Mouse (Mus musculus) retina, embryonic 14.5 days (tissue): Measurements from ENCODE around the gene Cdc34.

Experiments
- DNase-seq: peaks from one replicate; pipeline ENCODE4 v3.0.0-alpha.2; 2015; ENCODE audit warnings: low spot score

Cdc34 gene

GRCm38 (mm10) chr10:79681591-79682245 is at the start of gene Cdc34:
TSS of gene Cdc34 (plus strand) at chr10:79682195.
- DNase-seq: peak; percentile 98

GRCm38 (mm10) chr10:79633006-79633777 is 48.8 kb upstream of the Cdc34 start:
- no peak for DNase-seq

DNA sequence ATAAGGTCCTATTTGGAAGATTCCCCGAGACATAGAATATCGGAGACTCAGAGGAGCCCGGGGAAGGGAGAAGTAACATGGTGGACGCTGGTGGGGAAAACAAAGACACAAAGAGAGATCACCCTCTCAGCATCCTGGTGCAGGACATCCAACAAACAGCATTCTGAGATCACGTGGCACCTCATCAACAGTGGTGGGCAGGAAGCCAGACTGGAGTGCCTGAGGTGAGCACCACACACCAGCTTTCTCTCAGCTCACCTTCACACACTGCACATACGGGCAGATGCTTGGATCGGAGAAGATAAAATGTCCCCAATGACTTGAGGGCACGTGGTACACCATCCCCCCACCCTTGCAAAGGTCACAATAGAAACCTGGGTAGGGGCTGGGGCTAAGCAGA is 45.7 kb upstream of the Cdc34 start:
- no peak for DNase-seq

- peak; percentile 72 for DNase-seq
These were observed 44.6 kb upstream of the Cdc34 start, which contains the start of gene Shc2 for GRCm38 (mm10) chr10:79637128-79638110. TSS of gene Shc2 (minus strand) at chr10:79637918.

DNA sequence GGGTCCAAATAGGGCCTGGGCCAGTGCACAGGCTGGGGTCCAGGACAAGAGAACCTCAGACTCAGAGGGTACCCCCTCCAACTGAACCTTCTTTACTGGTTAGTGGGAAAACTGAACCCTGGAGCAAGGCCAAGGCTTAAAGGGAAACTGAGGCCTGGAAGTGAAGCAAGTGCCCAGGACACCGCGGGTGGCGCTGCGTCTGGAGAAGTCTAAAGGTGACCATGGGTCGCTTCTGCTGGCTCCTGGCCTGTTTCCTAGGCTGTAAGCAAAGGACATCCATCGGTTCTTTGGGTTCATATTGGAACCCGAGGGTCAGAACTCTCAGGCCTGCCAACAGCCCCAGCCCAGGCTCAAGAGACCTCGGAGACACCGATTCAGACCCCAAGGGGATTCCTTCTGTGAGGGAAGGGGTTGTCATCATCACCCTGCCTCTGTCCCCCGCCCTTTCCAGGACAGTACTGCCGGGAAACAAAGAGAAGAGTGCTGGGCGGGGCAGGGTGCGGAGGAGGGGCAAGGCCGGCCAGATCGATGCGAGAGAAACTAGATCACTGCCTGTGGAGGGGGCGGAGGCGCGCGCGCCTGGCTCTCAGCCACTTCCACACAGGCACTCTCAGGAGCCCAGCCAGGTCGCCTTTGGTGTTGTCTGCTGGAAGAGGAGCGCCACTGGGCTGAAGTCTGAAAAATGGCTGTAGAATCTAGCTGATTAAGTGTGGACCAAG is 43.4 kb upstream of the Cdc34 start:
- peak; percentile 82 for DNase-seq

DNA sequence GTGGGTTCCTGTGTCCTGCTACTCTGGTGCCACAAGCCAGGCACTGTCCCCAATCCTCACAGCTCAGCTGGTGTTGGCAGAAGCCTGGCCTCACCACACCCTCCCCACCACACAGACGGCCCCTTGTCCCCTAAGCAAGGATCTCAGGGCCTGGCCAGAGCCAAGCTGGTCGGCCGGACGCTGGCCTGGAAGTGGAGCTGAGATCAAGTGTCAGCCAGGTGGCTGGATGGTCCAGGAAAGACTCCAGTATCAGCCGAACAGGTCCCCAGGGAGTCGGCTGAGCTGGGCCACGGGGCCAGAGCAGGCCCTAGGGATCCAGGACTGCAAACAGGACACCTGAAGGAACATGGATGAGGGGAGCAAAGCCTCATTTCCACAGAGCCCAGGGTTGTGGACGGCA is 36.3 kb upstream of the Cdc34 start, which contains the start of gene Odf3l2:
TSS of gene Odf3l2 (minus strand) at position 28 of the 400 bp plus-strand sequence.
- DNase-seq: no peak

- peak; percentile 88 for DNase-seq
These were observed 32.8 kb upstream of the Cdc34 start for GRCm38 (mm10) chr10:79649070-79649751.

GRCm38 (mm10) chr10:79652789-79653188 is 29.2 kb upstream of the Cdc34 start:
- DNase-seq: no peak

DNA sequence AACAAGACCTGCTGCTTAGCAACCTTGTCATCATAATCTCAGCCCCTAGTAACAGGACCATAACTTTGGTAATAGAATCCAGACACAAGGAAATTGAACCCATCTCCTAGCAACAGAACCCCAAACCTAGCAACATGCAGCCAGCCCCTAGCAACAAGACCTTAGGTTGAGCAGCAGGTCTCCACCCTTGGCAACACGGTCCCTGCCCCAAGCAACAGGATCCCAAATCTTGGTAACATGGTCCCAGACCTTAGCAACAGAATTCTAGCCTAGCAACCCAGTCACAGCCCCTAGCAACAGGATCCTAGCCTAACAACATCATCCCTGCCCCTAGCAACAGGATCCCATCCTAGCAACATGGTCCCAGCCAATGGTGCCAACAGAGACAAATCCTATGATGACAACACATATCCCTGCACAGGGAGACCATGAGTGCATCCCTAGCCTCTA is 27.0 kb upstream of the Cdc34 start:
- no peak for DNase-seq

- peak; percentile 38 for DNase-seq
These were observed 23.2 kb upstream of the Cdc34 start for GRCm38 (mm10) chr10:79658829-79659228.

DNA sequence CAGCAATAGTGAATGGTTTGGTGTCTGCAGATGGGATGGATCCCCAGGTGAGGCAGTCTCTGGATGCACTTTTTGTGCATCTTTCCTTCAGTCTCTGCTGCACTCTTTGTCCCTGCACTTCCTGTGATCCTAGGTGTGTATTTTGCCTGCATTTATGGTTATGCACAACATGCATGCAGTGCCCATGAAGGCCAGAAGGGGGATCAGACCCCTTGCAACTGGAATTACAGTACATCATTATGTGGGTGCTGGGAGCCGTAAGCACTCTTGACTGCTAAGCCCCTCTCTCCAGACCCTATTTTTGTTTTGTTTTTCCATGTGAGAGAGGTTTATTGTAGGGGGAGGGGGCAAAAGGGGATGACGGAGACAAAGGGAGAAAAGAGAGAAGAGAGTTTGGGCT is 21.7 kb upstream of the Cdc34 start:
- DNase-seq: peak; percentile 32

GRCm38 (mm10) chr10:79661861-79662260 is 20.1 kb upstream of the Cdc34 start:
- no peak for DNase-seq

DNA sequence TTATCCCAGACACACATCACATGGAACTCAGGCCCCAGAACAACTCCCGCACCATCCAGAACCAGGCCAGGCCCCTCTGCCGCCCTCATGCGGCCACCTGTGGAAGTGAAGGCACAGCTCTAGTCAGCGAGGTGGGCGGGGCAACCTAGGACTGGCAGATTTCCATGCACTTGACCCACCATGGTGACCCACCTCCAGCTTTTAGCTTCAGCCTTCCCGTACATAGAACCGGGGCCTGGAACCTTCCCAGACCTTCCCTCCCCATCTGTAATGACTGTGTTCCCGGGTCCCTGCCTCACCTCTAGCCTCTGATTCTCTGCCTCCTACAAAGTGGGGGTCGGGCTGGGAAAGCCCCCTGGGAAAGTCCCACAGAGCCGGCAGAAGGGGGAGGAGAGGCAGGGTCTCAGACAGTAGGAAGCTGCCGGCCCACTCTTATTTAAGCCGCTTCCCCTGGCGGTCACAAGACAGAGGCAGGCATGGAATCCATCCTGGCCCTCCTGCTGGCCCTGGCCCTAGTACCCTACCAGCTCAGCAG is 17.8 kb upstream of the Cdc34 start, which contains the start of gene Madcam1:
TSS of gene Madcam1 (plus strand) at position 429 of the 535 bp plus-strand sequence.
- DNase-seq: peak; percentile 86

- DNase-seq: no peak
These were observed 16.9 kb upstream of the Cdc34 start for GRCm38 (mm10) chr10:79665051-79665450.

DNA sequence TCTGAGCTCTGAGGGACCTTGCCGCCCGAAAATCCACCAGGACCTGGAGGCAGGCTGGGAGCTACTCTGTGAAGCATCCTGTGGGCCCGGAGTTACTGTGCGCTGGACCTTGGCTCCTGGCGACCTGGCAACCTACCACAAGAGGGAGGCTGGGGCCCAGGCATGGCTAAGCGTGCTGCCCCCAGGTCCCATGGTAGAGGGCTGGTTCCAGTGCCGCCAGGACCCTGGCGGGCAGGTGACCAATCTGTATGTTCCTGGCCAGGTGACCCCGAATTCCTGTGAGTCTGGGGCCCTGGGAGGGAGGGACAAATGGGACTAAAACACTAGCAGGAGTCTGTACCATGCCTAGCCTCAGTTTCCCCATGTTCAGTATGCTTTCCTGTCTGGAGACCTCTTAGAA is 15.5 kb upstream of the Cdc34 start:
- DNase-seq: no peak

DNA sequence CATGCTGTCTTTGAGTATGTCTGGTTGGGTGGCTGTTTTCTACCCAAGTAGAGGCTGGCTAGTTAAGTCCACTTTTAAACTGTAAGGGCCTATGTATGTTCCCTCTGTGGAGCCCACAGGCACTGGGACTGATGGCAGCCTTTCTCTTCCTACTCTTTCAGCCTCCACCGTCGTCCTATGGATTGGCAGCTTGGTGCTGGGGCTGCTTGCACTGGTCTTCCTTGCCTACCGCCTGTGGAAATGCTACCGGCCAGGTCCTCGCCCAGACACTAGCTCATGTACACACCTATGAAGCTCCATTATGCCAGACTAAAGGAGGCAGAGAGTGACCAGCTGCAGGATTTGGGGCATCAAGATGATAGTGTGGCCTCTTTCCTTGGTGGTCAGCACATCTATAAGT is 13.9 kb upstream of the Cdc34 start:
- no peak for DNase-seq

DNA sequence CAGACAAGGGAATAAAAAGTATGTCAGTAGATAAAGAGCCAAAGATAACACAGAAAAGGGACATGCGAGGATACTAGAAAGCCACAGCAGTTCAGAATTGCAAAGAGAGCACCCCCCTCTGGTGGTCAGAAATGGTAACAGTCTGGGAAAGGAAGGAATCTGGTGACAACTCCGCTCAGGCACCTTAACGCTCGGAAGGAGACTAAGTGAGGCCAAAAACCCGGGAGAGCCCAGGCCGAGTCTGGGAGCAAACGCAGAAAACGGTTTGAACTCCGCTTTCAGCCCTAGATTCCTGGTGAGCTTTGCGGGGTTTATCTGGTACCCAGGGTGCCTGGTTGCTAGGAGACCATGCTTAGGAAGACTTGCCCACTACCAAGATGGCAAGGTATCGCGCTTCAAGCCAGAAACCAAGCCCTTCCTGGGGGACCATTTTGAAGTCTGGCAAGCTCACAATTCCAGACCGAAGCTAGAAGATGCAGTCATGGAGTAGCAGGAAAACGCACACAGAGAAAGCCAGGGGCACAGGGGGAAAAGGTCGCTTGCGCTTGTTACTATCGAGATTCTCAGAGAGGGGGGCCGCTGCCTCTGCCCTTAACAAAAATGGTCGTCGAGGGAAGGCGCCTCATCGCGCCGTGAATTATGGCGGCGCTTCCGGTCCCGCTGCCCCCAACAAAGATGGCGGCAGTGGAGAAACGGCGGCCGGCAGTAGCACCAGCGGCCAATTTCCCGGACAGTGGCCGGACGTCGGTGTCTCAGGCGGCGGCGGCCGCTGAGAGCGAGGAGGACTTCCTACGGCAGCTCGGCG is 13.0 kb upstream of the Cdc34 start, which contains the start of gene Tpgs1:
TSS of gene Tpgs1 (plus strand) at position 599 of the 805 bp plus-strand sequence.
- peak; percentile 93 for DNase-seq

DNA sequence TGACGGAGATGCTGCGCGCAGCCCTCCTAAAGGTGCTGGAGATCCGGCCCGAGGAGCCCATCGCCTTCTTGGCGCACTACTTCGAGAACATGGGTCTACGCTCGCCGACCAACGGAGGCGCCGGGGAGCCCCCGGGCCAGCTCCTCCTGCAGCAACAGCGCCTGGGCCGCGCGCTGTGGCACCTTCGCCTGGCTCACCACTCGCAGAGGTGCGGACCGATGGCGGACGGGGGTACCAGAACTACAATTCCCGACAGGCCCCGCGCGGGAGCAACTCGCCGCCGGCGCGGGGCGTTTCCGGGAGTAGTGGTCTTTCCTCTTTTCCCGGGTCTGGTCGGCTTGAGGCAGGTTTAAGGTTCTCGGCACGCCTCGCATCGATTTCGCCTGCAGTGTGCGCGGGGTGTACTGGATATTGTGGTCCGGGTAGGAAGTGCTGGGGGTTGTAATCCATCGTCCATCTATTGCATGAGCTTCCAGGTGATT is 12.4 kb upstream of the Cdc34 start:
- DNase-seq: peak; percentile 83
